Mouse (Mus musculus): Measurements from ENCODE around the gene Vopp1.

DNA sequence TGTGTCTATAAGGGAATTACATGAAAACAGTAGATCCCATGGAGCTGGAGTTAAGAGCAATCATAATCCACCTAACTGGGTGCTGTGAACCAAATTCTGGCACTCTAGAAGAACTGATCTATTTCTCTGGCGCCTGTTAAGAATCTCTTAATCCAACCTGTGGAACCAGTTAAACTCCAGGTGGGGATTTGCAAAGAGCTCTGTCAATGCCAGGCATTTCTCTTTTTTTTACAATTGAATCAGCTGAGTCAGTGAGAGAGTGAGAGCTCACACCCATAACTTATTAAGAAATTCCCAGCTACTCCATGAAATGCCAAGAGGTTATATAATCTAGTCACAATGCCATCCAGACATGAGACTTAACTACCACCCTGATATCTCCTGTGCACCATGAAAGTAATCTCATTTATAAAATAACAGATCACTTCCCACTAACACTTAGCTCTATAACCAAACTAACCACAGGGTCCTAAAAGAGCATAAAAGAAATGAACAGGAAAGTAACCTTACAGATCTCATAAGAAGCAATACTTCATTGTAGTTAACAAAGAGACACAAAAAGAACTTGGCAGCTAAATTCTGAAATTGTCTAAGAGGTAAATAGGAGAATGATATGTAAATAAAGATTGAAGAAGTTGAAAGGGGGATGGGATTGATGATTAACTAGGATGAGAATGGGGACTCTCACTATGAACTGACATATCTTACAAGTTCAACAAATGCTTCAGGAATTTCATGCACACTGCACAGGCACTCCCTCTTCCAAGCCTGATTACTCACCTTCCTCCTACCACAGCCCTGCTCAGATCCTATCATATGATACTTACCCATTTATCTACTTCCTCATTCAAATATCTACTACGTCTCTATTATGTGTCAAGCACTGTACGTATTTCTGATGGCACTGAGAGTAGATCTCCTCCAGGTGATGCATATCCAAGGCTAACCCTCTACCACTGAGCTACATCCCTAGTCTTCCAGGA lies 12.9 kb downstream of the Vopp1 start:
- TF ChIP-seq CTCF (IDR thresholded peaks at IDR 0.05; ENCODE audit: control insufficient read depth, insufficient read depth, low read length) (no peak), POLR2A (IDR thresholded peaks at IDR 0.05; ENCODE audit: borderline replicate concordance, control insufficient read depth, low read depth, low read length) (no peak)

Measured in bone marrow, adult 2 months (tissue).